Mouse (Mus musculus) spleen, adult 2 months (tissue): Measurements from ENCODE around the gene Trim44.

ENCODE experiments used
- CTCF ChIP-seq: fragments of 200-500 bp; IDR thresholded peaks from 2 replicates; pipeline ENCODE4 v1.5.1; 2011; ENCODE audit warnings: mild to moderate bottlenecking, inconsistent platforms; ENCODE audit not compliant: insufficient read depth, insufficient read length, insufficient replicate concordance; ENCODE audit errors: extremely low read depth
- POLR2A ChIP-seq: fragments of 200-500 bp; IDR thresholded peaks from 2 replicates; pipeline ENCODE4 v1.6.1; 2011; ENCODE audit warnings: low read depth, low read length, inconsistent platforms

GRCm38 (mm10) chr2:102291533-102291932 is 116.1 kb downstream of the Trim44 start:
- TF ChIP-seq POLR2A (no peak), CTCF (no peak)
